Mouse (Mus musculus) liver, adult 2 months (tissue): ENCODE results near the gene Gm20388. TPM values are rescaled to one million over a fixed set of nuclear protein-coding genes. Genes with fewer than 3 reads are reported as not detected.

Source experiments
- DNase-seq: peaks from one replicate; pipeline ENCODE4 v3.0.0-alpha.2; 2011; ENCODE audit warnings: low read depth, low spot score; ENCODE audit errors: extremely low read depth
- H3K27ac ChIP-seq: fragments of 200-500 bp; replicated peaks from 2 replicates; pipeline ENCODE4 v1.5.1; 2012; ENCODE audit warnings: low read depth, mild to moderate bottlenecking, control low read depth, inconsistent platforms, low read length; ENCODE audit not compliant: insufficient read depth
- H3K27me3 ChIP-seq: fragments of 200-500 bp; 2 replicates; pipeline ENCODE4 v1.6.1; 2012; ENCODE audit warnings: mild to moderate bottlenecking, moderate library complexity, low read length, inconsistent platforms; ENCODE audit not compliant: control insufficient read depth, insufficient read depth
- H3K36me3 ChIP-seq: fragments of 200-500 bp; 2 replicates; pipeline ENCODE4 v1.6.1; 2012; ENCODE audit warnings: low read length, inconsistent platforms; ENCODE audit not compliant: control insufficient read depth, insufficient read depth
- H3K4me1 ChIP-seq: fragments of 200-500 bp; 2 replicates; pipeline ENCODE4 v1.6.1; 2011; ENCODE audit warnings: low read length; ENCODE audit not compliant: control insufficient read depth, insufficient read depth
- H3K4me3 ChIP-seq: fragments of 200-500 bp; 2 replicates; pipeline ENCODE4 v1.5.1; 2011; ENCODE audit warnings: low read depth, mild to moderate bottlenecking, control low read depth, low read length, moderate library complexity; ENCODE audit not compliant: insufficient read depth
- H3K79me2 ChIP-seq: fragments of 200-500 bp; 2 replicates; pipeline ENCODE4 v1.6.1; 2012; ENCODE audit warnings: inconsistent platforms, mild to moderate bottlenecking, low read length, moderate library complexity; ENCODE audit not compliant: control insufficient read depth, insufficient read depth
- H3K9ac ChIP-seq: fragments of 200-500 bp; 2 replicates; pipeline ENCODE4 v1.6.1; 2012; ENCODE audit warnings: low read depth, mild to moderate bottlenecking, control low read depth, inconsistent platforms, low read length
- CTCF ChIP-seq: fragments of 200-500 bp; IDR thresholded peaks from 2 replicates; pipeline ENCODE4 v1.5.1; 2011; ENCODE audit warnings: low read depth, low read length, control low read depth
- POLR2A ChIP-seq: fragments of 200-500 bp; IDR thresholded peaks from 2 replicates; pipeline ENCODE4 v1.6.1; 2011; ENCODE audit warnings: low read length, control low read depth; ENCODE audit not compliant: insufficient read depth; ENCODE audit errors: extremely low read depth
- WGBS: fragments of 180-500 bp; shearing (Covaris S2); methylation state at CpG from one replicate; pipeline ENCODE4 v1.1.7; 2018; 5-methylcytosine and 5-hydroxymethylcytosine counted together
- polyA plus RNA-seq: library from polyadenylated mRNA; depleted of rRNA; stranded (reverse); fragments of >200 nt; gene quantifications from 2 replicates; pipeline ENCODE4 v1.2.3, GENCODE M21; 2012
- total RNA-seq: library from RNA; depleted of rRNA; stranded (reverse); fragments of >200 nt; gene quantifications from 2 replicates; pipeline ENCODE4 v1.2.3, GENCODE M21; 2014

The Gm20388 gene
- total and polyA plus RNA-seq, 2 experiments = 6.4 to 19.9 TPM

DNA sequence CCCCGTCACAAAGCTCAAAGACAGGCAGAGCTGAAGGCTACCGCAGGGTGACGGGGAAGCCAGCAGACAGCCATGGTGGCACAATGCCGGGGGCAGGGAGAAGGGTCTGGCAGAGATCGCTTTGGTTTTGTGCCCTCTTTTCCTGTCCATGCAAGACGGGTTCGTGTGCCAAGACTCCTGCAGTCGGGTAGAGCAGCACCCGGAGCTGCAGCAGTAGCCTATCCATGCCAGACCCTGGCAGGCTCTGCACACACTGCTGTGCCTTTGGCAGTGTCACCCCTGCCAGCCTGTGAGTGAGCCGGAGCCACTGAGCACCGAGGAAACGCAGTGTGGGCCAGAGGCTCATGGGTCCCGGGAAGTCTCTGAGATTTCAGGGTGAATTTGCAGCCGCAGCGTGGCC lies 1363.0 kb downstream of the Gm20388 start:
- Histone ChIP-seq H3K36me3 (no peaks in the 10 kb centered on the region), H3K4me3 (no peak overlapping the region), H3K9ac (no peak overlapping the region), H3K79me2 (no peaks in the 10 kb centered on the region), H3K4me1 (no peaks in the 10 kb centered on the region), H3K27me3 (no peaks in the 10 kb centered on the region), H3K27ac (no peak overlapping the region)
- no peak for DNase-seq
- TF ChIP-seq CTCF (no peak), POLR2A (no peak)
- 74% methylated on average over 15 of the region's 15 CpGs for WGBS

DNA sequence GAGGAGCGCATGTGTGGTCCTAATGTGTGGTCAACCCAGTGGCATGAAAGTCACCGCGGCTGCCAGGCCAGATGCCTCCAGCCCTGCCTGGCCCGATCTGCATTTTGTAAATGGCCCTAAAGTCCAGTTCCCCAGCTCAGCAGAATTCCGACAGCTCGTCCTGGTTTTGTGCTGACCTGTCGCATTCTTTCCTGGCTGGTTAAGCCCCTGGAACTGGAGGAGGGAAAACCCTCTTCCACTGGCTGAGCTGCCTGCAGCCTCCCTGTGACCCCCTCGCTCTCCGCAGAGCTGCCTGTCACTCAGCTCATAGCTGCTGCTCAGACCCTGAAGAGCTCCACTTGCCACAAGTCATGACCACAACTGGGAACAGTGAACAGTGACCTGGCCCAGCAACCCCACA lies 1369.8 kb downstream of the Gm20388 start:
- WGBS = 67% methylated on average over 9 of the region's 9 CpGs
- TF ChIP-seq CTCF (no peak), POLR2A (no peak)
- H3K27ac ChIP-seq = no peak overlapping the region

DNA sequence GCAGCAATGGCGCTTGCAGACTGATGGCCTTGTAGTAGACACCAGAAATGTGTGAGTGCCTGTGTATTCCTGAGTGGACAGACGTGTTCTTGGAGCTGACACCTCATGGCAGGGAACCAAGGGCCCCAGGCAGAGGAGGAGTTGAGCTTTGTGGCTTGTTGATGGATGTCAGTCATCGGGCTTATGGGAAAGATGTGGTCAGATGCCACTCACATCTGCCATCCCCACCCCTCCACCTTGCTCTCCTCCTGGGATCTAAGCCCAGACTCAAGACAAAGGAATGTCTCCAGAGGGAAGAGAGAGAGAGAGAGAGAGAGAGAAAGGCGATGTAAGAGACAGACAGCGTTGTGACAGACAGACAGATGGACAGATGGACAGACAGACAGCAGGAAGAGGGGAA lies 1378.7 kb downstream of the Gm20388 start:
- TF ChIP-seq CTCF (no peak), POLR2A (no peak)
- H3K9ac ChIP-seq = no peak overlapping the region
- H3K27ac ChIP-seq = no peak overlapping the region
- 86% methylated on average over 5 of the region's 5 CpGs for WGBS
- no peaks in the 10 kb centered on the region for H3K36me3 ChIP-seq
- DNase-seq = no peak
- H3K4me3 ChIP-seq = no peak overlapping the region
- H3K4me1 ChIP-seq = no peaks in the 10 kb centered on the region
- H3K79me2 ChIP-seq = no peaks in the 10 kb centered on the region
- H3K27me3 ChIP-seq = no peaks in the 10 kb centered on the region

More for the DNA sequence above, 1369.8 kb downstream of the Gm20388 start:
- no peaks in the 10 kb centered on the region for H3K36me3 ChIP-seq
- H3K4me3 ChIP-seq = no peak overlapping the region
- no peak for DNase-seq
- no peaks in the 10 kb centered on the region for H3K79me2 ChIP-seq
- no peaks in the 10 kb centered on the region for H3K4me1 ChIP-seq
- no peaks in the 10 kb centered on the region for H3K27me3 ChIP-seq
- no peak overlapping the region for H3K9ac ChIP-seq

DNA sequence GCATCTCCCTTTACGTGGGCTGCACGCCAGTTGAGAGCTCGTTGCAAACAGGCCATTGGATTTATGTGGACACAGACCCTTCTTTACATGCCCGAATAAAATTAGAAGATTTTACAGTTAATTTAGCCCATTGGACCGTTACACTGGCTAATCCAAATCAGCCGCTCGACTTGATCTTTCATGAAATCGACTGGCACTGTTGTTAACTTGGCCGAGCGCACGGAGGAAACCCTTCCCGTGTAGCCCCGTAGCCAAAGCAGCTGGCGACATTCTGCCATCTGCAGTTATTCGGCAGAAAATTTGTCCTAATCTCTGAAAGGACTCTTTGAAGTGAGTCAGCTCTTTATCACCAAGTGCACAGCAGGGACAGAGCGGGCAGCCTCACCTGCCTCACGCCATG lies 1379.9 kb downstream of the Gm20388 start:
- TF ChIP-seq CTCF (no peak), POLR2A (no peak)
- WGBS = 94% methylated on average over 17 of the region's 17 CpGs

DNA sequence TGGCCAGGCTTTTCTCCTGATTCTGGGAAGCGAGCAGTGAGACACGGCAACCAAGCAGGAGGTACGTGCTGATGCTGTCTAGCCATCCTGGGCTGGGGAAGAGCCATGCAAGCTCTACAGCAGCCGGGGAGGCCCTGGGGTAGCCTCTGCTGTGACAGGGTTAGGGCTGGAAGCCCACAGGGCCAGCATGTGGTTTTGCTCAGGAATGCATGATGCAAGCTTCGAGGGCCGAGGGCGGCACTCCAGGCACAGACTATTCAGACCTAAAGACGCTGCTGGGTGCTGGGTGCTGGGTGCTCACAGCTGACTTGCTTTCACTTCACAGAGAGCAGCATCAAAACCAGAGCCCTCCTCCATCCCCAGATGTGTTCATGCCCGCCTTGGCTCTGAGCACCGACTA lies 1382.8 kb downstream of the Gm20388 start:
- H3K27me3 ChIP-seq = no peaks in the 10 kb centered on the region
- no peak overlapping the region for H3K27ac ChIP-seq
- TF ChIP-seq POLR2A = no peak
- no peak for TF ChIP-seq CTCF
- 88% methylated on average over 10 of the region's 10 CpGs for WGBS
- H3K4me1 ChIP-seq = no peaks in the 10 kb centered on the region
- no peaks in the 10 kb centered on the region for H3K79me2 ChIP-seq
- H3K4me3 ChIP-seq = no peak overlapping the region
- DNase-seq = no peak
- H3K9ac ChIP-seq = no peak overlapping the region
- no peaks in the 10 kb centered on the region for H3K36me3 ChIP-seq

More for the DNA sequence above, 1379.9 kb downstream of the Gm20388 start:
- DNase-seq = no peak
- H3K27me3 ChIP-seq = no peaks in the 10 kb centered on the region
- H3K36me3 ChIP-seq = no peaks in the 10 kb centered on the region
- H3K9ac ChIP-seq = no peak overlapping the region
- no peak overlapping the region for H3K4me3 ChIP-seq
- H3K79me2 ChIP-seq = no peaks in the 10 kb centered on the region
- no peaks in the 10 kb centered on the region for H3K4me1 ChIP-seq
- H3K27ac ChIP-seq = no peak overlapping the region

DNA sequence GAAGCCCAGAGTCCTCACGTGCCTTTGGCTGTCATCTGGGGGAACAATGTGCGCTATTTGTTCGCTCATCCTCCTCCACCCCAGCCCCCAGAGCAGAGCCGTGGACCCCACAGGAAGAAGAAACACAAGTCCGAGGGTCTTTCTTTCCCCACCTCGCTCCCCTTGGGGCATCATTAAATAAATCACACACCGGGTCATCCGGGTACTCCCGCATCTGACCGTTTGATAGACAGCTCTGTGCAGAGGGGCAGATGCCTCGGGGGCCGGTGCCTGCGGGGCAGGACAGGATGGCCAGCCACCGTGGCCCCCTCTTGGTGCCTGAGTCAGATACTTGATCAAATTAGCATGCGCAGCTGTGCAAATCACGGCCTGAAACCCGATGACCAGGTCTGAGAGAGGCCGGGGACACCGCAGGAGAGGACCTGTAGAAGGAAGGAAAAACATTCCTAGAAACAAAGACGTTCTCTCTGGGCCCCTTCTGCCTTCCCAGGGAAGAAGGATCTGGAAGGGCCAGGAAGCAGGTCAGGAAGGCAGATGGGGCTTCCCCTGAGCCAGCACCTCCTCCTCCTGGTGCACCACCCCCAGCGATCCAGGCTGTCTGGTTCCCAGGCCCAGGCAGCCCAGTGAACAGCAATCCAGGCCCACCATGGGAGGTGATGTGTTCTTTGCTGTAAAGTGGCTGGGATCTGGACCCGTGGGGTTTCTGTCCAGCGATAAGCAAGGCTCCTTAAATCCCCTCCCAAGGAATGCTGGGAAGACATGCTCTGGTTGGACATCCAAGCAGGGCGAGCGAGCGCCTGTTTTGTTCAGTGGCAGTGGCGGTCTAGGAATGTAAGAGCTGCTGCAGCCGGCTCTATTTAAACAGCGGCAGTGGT lies 1383.8 kb downstream of the Gm20388 start:
- H3K9ac ChIP-seq = no peak overlapping the region
- TF ChIP-seq CTCF = no peak
- no peak for DNase-seq
- no peaks in the 10 kb centered on the region for H3K36me3 ChIP-seq
- no peaks in the 10 kb centered on the region for H3K27me3 ChIP-seq
- H3K79me2 ChIP-seq = no peaks in the 10 kb centered on the region
- 53% methylated on average over 29 of the region's 29 CpGs for WGBS
- no peak overlapping the region for H3K27ac ChIP-seq
- H3K4me1 ChIP-seq = no peaks in the 10 kb centered on the region
- no peak overlapping the region for H3K4me3 ChIP-seq
